Mouse (Mus musculus) forebrain, embryonic 10.5 days (tissue): ENCODE measurements around the gene Cacng5. TPM values are rescaled to one million over a fixed set of nuclear protein-coding genes. Genes with fewer than 3 reads are reported as not detected.

Experiments
- DNase-seq: peaks from one replicate; pipeline ENCODE4 v3.0.0-alpha.2; 2017; ENCODE audit warnings: low spot score; ENCODE audit errors: extremely low spot score
- H3K27ac ChIP-seq: fragments of 300-500 bp; sonication (generic); 2 replicates; pipeline ENCODE4 v1.5.1; 2016; ENCODE audit warnings: mild to moderate bottlenecking
- H3K27me3 ChIP-seq: fragments of 300-500 bp; sonication (generic); 2 replicates; pipeline ENCODE4 v1.6.1; 2016; ENCODE audit warnings: mild to moderate bottlenecking; ENCODE audit not compliant: poor library complexity, severe bottlenecking
- H3K36me3 ChIP-seq: fragments of 300-500 bp; sonication (generic); replicated peaks from 2 replicates; pipeline ENCODE4 v1.6.1; 2016; ENCODE audit warnings: mild to moderate bottlenecking, moderate library complexity
- H3K4me1 ChIP-seq: fragments of 300-500 bp; sonication (generic); 2 replicates; pipeline ENCODE4 v1.6.1; 2016
- H3K4me3 ChIP-seq: fragments of 300-500 bp; sonication (generic); 2 replicates; pipeline ENCODE4 v1.5.1; 2016; ENCODE audit warnings: mild to moderate bottlenecking, moderate library complexity
- H3K9me3 ChIP-seq: fragments of 300-500 bp; sonication (generic); 2 replicates; pipeline ENCODE4 v1.6.1; 2016; ENCODE audit warnings: mild to moderate bottlenecking, moderate library complexity
- WGBS: fragments of 180-500 bp; shearing (Covaris S2); methylation state at CpG from one replicate; pipeline ENCODE4 v1.1.7; 2016; 5-methylcytosine and 5-hydroxymethylcytosine counted together
- polyA plus RNA-seq: library from polyadenylated mRNA; unstranded; fragments of >200 nt; fragmentation: Nextera tagmentation; extraction: Ambion mirVana; gene quantifications from 2 replicates; pipeline ENCODE4 v1.2.1, GENCODE M21; 2016

Cacng5 gene
- polyA plus RNA-seq, 1 experiment from 2014 or later: 0.33 TPM

GRCm38 (mm10) chr11:107919852-107920508, 5.1 kb upstream of the Cacng5 start:
- 48% methylated on average over 16 of the region's 16 CpGs for WGBS
- no peak overlapping the region for H3K27ac ChIP-seq

DNA sequence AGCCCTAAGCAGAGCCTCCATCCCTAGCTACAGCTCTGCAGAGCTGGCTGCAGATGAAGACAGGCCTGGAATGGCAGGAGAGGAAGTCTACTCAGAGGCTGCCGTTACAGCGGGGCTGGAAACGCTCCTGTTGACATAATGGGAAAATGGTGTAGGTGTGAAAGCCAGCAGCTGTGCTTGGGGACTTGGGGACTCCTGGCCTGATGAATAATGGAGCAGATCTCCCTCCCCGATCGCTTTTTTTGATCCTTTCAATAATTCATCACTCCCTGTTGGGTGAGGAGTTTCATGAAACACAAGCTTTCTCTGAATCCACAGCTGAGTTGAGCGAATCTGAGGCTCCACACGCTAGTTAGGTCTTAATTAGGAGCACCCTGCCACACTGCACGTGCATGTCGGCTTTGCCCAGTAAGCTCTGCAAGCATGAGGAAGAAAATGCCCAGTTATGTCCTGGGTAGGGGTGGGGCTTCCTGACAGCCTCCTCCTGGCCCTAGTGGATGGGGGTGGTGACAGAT, 2.9 kb upstream of the Cacng5 start:
- no peak overlapping the region for H3K27ac ChIP-seq
- WGBS: 80% methylated on average over 9 of the region's 9 CpGs
- H3K4me1 ChIP-seq: peaks cover 10% of the 10 kb centered on the region
- no peaks in the 10 kb centered on the region for H3K36me3 ChIP-seq
- H3K4me3 ChIP-seq: no peak overlapping the region
- H3K27me3 ChIP-seq: peaks cover 42% of the 10 kb centered on the region
- H3K9me3 ChIP-seq: no peaks in the 10 kb centered on the region
- no peak for DNase-seq

More at GRCm38 (mm10) chr11:107919852-107920508, 5.1 kb upstream of the Cacng5 start:
- H3K36me3 ChIP-seq: no peaks in the 10 kb centered on the region
- DNase-seq: no peak
- H3K4me3 ChIP-seq: no peak overlapping the region
- no peaks in the 10 kb centered on the region for H3K9me3 ChIP-seq
- peaks cover 19% of the 10 kb centered on the region for H3K27me3 ChIP-seq
- peaks cover 3% of the 10 kb centered on the region for H3K4me1 ChIP-seq

DNA sequence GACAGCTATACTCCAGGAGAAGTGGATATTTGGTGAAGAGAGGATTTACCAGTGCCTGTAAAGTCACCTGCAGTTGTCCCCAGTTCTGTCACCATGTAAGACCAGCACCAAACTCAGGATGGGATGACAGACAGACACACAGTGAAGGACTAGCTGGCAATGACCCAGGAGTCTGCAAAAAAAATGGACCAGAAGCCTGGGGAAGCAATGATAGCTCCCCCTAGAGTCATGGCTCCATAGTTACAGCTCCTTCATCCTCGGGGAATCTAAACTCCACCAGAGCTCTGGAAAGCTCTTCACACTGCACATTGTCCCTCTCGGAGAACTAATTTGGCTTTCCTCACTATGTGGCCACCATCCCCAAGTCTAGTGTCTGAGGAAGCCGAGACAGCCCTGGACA, 1.5 kb downstream of the Cacng5 start:
- Histone ChIP-seq H3K27ac (no peak overlapping the region), H3K9me3 (peaks cover 7% of the 10 kb centered on the region), H3K36me3 (no peaks in the 10 kb centered on the region), H3K4me1 (peaks cover 10% of the 10 kb centered on the region), H3K4me3 (no peak overlapping the region), H3K27me3 (peaks cover 43% of the 10 kb centered on the region)
- no peak for DNase-seq
- WGBS: 54% methylated on average over 3 of the region's 3 CpGs

GRCm38 (mm10) chr11:107905364-107905763, 9.5 kb downstream of the Cacng5 start:
- no peaks in the 10 kb centered on the region for H3K27me3 ChIP-seq
- H3K27ac ChIP-seq: no peak overlapping the region
- no peak overlapping the region for H3K4me3 ChIP-seq
- WGBS: 83% methylated on average over 9 of the region's 9 CpGs
- peaks cover 8% of the 10 kb centered on the region for H3K4me1 ChIP-seq
- no peak for DNase-seq
- H3K9me3 ChIP-seq: peaks cover 7% of the 10 kb centered on the region
- no peaks in the 10 kb centered on the region for H3K36me3 ChIP-seq

DNA sequence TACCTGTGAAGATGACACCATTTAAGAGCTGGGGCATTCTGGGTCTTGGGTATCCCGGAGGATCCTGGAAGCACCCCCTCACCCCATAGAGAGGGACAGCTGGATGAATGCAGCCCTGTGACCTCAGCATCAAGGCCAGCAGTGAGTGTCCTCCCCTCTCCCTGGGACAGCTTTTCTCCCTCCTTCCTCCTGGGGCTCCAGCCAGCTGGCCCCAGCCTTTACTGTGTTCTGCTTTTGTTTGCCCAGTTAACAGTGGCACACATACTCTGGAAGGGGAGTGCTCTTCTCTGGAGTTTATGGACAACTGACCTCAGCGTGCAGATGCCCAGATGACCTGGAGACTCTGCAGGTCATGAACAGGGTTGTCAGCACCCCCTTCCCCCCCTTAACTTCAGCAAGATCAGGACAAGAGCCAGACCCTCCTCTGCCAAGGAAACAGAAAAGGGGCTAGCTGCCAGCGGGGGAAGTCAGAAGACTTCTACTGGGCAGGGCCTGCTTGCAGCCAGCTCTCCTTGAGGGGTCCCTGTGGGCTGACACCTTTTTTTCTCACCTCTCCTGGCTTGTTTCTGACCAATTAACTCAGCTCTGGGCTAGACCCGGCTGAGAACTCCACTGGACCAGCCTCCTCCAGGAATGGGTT, 10.8 kb downstream of the Cacng5 start:
- no peaks in the 10 kb centered on the region for H3K27me3 ChIP-seq
- no peak overlapping the region for H3K27ac ChIP-seq
- H3K36me3 ChIP-seq: no peaks in the 10 kb centered on the region
- peaks cover 8% of the 10 kb centered on the region for H3K4me1 ChIP-seq
- 54% methylated on average over 4 of the region's 4 CpGs for WGBS
- H3K9me3 ChIP-seq: no peaks in the 10 kb centered on the region
- DNase-seq: no peak
- no peak overlapping the region for H3K4me3 ChIP-seq

- Histone ChIP-seq H3K27me3 (no peaks in the 10 kb centered on the region), H3K27ac (no peak overlapping the region), H3K4me1 (peaks cover 7% of the 10 kb centered on the region), H3K36me3 (no peaks in the 10 kb centered on the region), H3K4me3 (no peak overlapping the region), H3K9me3 (no peaks in the 10 kb centered on the region)
- 39% methylated on average over 4 of the region's 4 CpGs for WGBS
- DNase-seq: no peak
Observed at GRCm38 (mm10) chr11:107900470-107900869, 14.4 kb downstream of the Cacng5 start.

DNA sequence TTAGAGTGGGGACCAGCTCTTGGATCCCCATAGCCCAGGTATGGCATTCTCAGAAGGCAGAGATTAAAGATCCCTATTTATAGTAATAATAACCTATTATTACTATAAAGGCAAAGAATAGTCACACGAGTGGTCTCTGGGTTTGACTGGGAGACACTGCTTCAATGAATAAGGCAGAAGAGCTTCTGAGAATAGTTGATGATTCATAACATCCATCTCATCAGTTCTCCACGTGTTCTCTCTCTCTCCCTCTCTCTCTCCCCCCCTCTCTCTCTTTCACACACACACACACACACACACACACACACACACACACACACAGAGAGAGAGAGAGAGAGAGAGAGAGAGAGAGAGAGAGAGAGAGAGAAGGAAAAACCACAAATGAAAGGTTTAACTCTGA, 16.2 kb downstream of the Cacng5 start:
- H3K36me3 ChIP-seq: no peaks in the 10 kb centered on the region
- no peak for DNase-seq
- H3K4me3 ChIP-seq: no peak overlapping the region
- WGBS: 77% methylated on average over 2 of the region's 2 CpGs
- H3K27ac ChIP-seq: no peak overlapping the region
- no peaks in the 10 kb centered on the region for H3K4me1 ChIP-seq
- H3K27me3 ChIP-seq: no peaks in the 10 kb centered on the region
- H3K9me3 ChIP-seq: no peaks in the 10 kb centered on the region

DNA sequence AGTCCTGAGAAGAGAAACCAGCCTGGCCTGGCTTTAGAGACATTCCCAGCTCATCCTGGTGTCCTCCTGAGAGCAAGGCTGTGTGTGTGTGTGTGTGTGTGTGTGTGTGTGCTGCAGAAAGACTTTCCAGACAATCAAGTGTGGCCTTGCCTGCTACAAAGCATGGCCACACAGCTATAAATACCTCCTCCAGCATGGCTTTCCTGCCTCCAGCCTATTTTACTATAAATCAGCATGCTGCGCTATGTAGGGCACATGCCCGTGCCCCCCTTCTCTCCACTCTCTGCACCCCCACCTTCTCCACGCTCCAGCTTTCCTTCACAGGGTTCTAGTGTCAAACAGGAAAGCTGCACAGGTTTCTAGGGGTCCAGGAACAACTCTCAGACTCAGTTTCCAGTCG, 19.2 kb downstream of the Cacng5 start:
- DNase-seq: no peak
- no peaks in the 10 kb centered on the region for H3K36me3 ChIP-seq
- no peak overlapping the region for H3K27ac ChIP-seq
- H3K4me1 ChIP-seq: no peaks in the 10 kb centered on the region
- 72% methylated on average over 4 of the region's 4 CpGs for WGBS
- H3K27me3 ChIP-seq: no peaks in the 10 kb centered on the region
- no peaks in the 10 kb centered on the region for H3K9me3 ChIP-seq
- H3K4me3 ChIP-seq: no peak overlapping the region

DNA sequence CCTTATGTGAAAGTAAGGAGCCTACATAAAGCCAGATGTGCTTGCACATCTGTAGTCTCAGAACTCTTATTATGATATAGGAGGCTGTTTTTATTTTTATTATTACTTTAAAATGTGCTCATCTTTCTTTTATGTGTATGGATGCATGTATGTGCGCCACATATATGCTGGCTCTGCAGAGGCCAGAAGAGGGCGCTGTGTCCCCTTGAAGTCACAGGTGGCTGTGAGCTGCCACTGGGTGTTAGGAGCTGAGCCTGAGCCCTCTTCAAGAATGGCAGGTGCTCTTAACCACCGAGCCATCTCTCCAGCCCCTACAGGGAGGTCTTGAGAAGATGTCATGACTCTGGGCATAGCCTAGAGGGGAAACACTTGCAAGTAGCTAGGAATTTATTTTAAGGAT, 23.5 kb downstream of the Cacng5 start:
- 88% methylated on average over 3 of the region's 3 CpGs for WGBS
- Histone ChIP-seq H3K27me3 (no peaks in the 10 kb centered on the region), H3K4me3 (no peak overlapping the region), H3K36me3 (no peaks in the 10 kb centered on the region), H3K27ac (no peak overlapping the region), H3K9me3 (no peaks in the 10 kb centered on the region), H3K4me1 (no peaks in the 10 kb centered on the region)
- no peak for DNase-seq

DNA sequence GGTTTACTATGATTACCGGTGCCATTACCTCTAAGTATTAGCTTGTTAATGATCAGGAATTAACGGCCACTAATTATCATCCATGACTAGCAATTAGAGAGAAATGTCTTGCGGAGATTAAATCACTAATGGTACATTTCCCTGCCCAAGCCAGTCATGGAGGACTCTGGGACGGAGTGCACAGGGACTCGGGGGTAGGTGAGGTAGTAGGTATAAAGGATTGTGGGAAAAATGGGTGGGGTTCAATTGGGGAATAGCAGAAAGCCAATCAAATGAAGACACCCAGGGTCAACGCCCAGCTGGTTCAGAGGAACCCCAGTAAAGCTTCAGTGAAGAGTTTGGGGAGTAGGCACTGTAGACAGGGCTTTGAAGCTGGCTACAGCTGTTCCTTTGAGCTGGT, 27.5 kb downstream of the Cacng5 start:
- Histone ChIP-seq H3K27ac (no peak overlapping the region), H3K36me3 (no peaks in the 10 kb centered on the region), H3K4me3 (no peak overlapping the region), H3K9me3 (no peaks in the 10 kb centered on the region), H3K4me1 (no peaks in the 10 kb centered on the region), H3K27me3 (no peaks in the 10 kb centered on the region)
- 86% methylated on average over 6 of the region's 6 CpGs for WGBS
- no peak for DNase-seq

GRCm38 (mm10) chr11:107876840-107877239, 38.0 kb downstream of the Cacng5 start:
- Histone ChIP-seq H3K4me3 (no peak overlapping the region), H3K27ac (no peak overlapping the region), H3K9me3 (no peaks in the 10 kb centered on the region), H3K4me1 (no peaks in the 10 kb centered on the region), H3K27me3 (no peaks in the 10 kb centered on the region), H3K36me3 (no peaks in the 10 kb centered on the region)
- no peak for DNase-seq
- 81% methylated on average over 5 of the region's 5 CpGs for WGBS

DNA sequence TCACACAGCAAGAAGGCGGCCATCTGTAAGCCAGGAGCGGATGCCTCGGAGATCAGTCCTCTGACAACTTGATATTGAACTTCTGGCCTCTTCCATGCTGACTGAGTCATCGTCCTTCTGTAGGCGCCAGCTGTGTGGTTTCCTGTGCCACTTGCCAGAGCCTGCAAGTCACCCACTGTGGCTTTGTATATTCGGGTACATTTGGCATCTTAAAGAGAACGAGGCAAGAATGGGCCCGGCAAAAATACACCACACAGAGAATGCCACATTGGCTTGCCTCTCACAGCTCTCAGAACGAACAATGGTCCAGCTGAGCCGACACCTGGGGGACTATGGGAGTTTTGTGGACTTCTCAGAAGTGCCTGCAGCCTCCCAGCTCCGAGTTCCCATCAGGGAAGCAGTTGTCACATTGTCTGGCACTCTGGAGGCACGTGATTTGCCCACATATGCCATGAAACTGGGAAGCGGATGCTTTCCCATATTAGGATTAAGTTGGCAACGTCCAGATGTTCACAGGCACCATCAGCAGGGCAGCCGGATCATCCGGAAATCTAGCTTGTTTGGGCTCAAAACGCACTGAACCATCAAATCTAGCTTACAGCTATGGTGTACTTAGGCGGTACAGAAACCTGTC, 38.9 kb downstream of the Cacng5 start:
- DNase-seq: no peak

GRCm38 (mm10) chr11:107872743-107873142, 42.1 kb downstream of the Cacng5 start:
- Histone ChIP-seq H3K27me3 (no peaks in the 10 kb centered on the region), H3K4me1 (no peaks in the 10 kb centered on the region), H3K9me3 (no peaks in the 10 kb centered on the region), H3K36me3 (no peaks in the 10 kb centered on the region), H3K4me3 (no peak overlapping the region), H3K27ac (no peak overlapping the region)
- 70% methylated on average over 6 of the region's 6 CpGs for WGBS
- DNase-seq: no peak

More for the DNA sequence above, 38.9 kb downstream of the Cacng5 start:
- no peaks in the 10 kb centered on the region for H3K27me3 ChIP-seq
- no peaks in the 10 kb centered on the region for H3K9me3 ChIP-seq
- no peak overlapping the region for H3K27ac ChIP-seq
- 88% methylated on average over 18 of the region's 18 CpGs for WGBS
- H3K4me1 ChIP-seq: no peaks in the 10 kb centered on the region
- no peaks in the 10 kb centered on the region for H3K36me3 ChIP-seq
- H3K4me3 ChIP-seq: no peak overlapping the region
